Mouse (Mus musculus) CH12F3 (cell line): Measurements from ENCODE around the gene Cacng2.
"Not testable (repeated sequence)": the region's sequence is repeated elsewhere in the genome, so short reads cannot be mapped to it uniquely, and the experiment has no call there.

Source experiments
- in situ Hi-C: fragments of 300-500 bp; cut with MboI; formaldehyde crosslinking; loops from 2 replicates; pipeline ENCODE4 v1.14.3; 2020; ENCODE audit warnings: low sequenced_read_pairs

Cacng2 gene

GRCm38 (mm10) chr15:78026521-78026920, 93.3 kb downstream of the Cacng2 start:
- in situ Hi-C loops = no loop called here

DNA sequence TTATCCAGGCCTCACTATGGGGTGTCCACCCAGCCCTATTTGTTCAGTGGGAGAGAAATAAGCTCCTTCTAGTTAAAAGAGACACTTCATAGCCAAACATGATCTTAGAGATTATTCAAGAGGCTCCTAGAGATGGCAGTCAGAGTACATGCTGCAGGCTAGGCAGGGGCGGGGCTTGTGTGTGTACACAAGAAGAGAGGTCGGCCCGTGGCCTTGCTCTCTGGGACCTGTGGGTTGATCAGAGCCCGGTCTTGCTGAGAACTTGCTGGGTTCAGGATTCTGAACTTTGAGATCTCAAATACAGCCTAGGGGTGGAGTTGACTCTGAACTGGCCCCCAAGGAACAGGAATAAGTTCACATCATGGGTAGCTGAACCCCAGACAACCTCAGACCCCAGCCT, 95.6 kb downstream of the Cacng2 start:
- in situ Hi-C loops = no loop called here

GRCm38 (mm10) chr15:78014046-78014445, 105.8 kb downstream of the Cacng2 start:
- in situ Hi-C loops = no loop called here

DNA sequence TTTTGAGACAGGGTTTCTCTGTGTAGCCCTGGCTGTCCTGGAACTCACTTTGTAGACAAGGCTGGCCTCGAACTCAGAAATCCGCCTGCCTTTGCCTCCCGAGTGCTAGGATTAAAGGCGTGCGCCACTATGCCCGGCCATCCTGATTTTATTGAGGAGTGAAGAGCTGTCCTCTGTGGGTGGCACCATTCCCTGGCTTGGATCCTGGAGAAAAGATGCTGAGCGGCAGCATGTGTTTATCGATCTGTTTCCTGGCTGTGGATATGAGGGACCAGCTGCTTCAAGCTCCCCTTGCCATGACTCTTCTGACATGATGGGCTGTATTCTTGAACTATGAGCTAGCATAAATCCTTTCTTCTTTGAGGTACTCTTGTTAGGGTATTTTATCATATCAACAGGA, 111.6 kb downstream of the Cacng2 start:
- in situ Hi-C loops = not testable (repeated sequence)

GRCm38 (mm10) chr15:78003929-78004328, 115.9 kb downstream of the Cacng2 start:
- in situ Hi-C loops = no loop called here

DNA sequence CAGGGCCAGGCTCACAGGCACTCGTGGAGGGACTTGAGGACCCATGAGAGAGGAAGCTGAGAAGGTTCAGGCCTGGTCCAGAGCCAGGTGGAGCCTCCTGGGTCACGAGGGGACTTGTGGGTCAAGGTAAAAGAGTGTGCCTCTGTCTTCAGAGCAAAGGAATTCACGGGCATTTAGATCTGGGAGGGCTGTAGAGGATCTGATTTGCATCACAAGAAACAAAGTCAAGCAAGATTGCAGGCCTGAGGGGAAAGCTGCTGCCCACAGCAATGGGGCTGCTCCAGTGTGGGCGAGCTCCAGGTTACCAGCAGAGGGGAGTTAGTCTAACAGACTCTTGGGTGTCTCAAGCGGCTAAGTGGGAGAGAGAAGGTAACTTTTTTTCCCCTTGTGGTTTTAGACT, 118.4 kb downstream of the Cacng2 start:
- in situ Hi-C loops = no loop called here

DNA sequence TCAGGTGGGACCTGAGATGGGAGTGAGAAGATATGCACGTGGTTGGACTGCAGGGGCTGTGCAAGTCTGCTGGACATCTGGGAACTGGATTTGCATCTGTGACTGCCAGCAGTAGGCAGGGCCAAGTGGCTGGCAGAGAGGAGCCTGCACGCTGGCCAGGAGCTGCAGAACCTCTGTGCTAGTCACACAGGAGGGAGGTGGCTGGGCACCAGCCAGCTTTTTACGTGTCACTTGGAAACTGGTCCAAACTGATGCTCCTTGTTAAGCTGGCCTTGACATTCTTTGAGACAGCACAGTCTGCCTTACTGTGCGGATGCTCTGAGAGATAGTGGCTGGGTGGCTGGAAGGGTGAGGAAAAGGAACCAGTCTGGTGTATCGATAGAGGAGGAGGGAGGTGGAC, 131.3 kb downstream of the Cacng2 start:
- in situ Hi-C loops = no loop called here

- in situ Hi-C loops = no loop called here
Measured at GRCm38 (mm10) chr15:77983391-77983790, 136.4 kb downstream of the Cacng2 start.

DNA sequence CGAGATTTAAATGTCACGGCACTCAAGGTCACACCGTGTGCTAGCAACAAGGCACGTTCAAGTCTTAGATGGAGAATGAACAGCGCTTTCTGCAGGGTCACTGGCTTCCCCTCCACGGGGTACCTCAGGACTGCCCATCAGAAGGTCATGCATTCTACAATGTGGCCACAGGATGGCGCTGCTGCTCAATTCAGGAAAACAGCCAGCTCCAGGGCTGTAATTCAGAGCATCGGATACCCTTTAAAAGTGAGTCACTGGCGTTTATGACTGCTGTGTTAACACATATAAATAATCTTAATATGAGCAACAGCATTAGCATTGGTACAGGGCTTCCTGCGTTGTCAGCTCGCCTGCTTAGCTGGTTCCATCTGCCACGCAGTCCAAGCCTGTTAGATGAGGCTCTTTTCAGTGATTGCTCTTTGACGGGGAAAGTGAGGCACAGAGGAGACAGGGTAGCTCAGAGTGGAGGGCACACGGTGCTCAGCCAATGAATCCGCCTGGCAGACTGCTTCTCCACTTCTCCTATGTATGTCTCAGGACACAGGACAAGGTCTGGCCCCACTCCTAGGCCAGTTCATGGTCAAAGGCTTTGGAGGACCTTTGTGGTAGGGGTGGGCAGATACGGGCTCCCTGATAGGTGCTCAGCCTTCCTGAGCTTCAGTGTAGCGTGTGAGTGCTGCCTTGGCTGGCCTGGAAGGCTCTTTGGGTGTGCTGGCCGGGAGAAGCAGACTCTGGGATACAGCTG, 137.5 kb downstream of the Cacng2 start:
- in situ Hi-C loops = no loop called here

- in situ Hi-C loops = no loop called here
Measured at GRCm38 (mm10) chr15:77981181-77981680, 138.6 kb downstream of the Cacng2 start.

DNA sequence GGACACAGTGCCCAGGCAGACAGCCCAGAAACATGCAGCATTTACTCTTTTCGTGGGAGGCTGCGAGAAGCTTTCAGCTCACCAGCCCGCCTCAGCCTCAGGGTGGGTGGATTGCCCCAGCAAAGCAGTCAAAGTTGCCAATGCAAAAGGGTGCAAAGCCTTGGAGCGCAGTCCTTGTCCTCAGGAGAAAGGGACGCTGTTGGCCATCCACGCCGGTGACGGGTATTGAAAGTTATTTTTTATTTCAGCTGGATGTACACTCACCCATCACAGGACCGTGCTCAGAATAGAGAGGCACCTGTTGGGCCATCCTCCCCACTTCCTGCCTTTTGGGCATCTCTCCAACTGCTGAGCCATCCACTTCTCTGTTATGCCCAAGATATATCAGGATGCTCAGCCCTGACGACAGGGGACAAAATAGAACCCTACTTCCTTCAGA, 140.4 kb downstream of the Cacng2 start:
- in situ Hi-C loops = no loop called here

DNA sequence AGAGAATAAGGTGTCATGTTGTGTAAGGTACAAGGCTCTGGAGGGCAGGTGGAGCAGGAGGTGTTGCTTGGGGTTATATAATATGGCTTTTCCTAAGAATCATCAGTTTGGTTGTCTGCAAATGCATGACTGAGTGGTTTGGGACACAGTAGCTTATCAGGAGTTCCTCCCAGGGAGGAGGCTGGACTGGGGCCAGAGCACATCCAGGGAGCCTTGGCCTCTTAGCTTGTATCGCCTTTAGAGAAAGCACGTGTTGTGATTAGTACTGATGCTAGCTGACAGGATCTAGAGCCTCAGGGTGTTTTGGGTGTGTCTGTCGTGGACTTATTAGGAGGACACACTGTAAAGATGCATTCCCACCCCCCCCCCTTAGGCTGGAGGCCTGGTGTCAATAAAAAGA, 142.2 kb downstream of the Cacng2 start:
- in situ Hi-C loops = no loop called here

DNA sequence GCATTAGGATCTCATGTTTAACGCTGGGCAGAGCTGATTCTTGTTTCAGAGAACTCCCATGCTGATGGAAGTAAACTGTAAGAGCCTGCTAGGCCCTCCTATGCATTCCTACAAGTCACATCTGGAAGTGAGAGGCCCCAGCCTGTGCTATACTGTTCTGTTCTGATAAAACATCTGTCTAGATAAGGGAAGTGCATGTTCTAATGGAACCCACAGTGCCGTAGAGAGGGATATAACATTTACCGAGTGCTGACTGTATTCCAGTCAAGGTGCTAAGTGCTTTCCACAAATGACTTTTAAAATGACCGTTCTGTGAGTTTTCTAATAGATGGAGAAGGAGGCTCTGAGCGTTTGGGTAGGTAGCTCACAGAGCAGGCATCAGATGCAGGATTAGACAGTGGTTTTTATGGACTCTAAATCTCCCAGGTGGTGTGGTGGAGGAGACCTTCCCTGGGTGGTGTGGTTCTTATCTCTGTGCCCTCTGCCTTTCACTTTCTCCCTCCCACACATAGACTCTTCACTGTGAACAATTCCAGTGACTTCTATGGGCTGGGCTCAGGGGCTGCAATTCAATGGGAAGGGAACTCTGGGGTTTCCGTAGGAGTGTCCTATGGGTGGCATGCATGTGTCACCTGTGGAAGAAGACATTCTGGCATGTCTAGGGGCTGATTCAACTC, 145.5 kb downstream of the Cacng2 start:
- in situ Hi-C loops = no loop called here

GRCm38 (mm10) chr15:77970470-77971292, 149.1 kb downstream of the Cacng2 start, which contains the start of gene Eif3d:
TSS of gene Eif3d (minus strand) at chr15:77970813.
- in situ Hi-C loops = no loop called here

- in situ Hi-C loops = no loop called here
Measured at GRCm38 (mm10) chr15:77969940-77970469, 149.8 kb downstream of the Cacng2 start.

DNA sequence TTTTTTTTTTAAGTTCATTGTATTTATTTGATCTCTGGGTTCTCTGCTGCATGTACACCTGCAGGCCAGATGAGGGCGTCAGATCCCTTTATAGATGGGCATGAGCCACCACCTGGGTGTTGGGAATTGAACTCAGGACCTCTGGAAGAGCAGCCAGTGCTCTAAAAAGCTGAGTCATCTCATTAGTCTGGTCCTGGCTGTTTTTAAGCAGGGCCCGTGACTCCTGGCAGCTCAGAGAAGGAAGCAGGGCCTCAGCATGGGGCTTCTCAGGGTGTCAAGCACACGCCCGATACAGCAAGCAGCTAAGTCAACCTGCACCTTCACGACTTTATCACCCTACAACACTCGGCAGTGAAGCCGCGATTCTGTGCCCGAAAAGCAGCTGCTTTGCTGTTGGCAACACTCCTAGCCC, 154.7 kb downstream of the Cacng2 start:
- in situ Hi-C loops = no loop called here

- in situ Hi-C loops = no loop called here
Measured at GRCm38 (mm10) chr15:77962447-77962846, 157.4 kb downstream of the Cacng2 start.

DNA sequence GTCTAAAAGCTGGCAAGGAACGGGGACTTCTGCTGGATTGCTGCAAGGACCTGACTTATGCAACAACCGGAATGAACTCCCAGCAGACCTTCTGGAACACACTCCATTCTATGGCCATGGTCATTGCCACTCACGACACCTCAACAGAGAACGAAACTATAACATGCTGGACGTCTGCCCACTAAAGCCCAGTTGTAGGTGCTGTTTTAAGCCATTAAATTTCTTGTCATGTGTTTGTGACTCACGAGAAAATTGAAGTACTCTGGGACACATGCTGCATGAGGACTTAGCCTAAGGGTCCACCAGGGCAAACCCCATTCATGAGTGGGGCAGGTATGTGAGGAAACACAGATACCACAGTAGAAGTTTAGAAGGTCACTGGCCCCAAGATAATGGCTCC, 159.1 kb downstream of the Cacng2 start:
- in situ Hi-C loops = no loop called here

DNA sequence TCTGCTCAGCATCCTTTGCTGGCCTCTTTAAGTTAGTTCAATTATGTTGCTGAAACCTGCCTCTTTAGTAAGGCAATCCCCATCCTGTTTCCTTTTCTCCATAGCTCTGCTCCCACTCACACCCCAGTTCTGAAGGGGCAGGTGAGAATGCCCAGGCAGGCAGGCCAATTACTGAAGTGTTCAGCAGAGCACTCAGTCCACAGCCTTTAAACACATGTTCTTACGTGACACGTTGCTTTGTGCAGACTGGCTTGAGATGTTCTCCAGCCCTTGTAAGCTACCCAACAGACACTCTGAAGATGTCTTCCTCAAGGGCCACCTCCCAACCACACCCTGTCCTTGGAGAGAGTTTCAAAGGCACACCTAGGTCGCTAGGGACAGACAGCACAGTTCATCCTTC, 161.8 kb downstream of the Cacng2 start:
- in situ Hi-C loops = no loop called here

- in situ Hi-C loops = no loop called here
Measured at GRCm38 (mm10) chr15:77957625-77958024, 162.2 kb downstream of the Cacng2 start.

DNA sequence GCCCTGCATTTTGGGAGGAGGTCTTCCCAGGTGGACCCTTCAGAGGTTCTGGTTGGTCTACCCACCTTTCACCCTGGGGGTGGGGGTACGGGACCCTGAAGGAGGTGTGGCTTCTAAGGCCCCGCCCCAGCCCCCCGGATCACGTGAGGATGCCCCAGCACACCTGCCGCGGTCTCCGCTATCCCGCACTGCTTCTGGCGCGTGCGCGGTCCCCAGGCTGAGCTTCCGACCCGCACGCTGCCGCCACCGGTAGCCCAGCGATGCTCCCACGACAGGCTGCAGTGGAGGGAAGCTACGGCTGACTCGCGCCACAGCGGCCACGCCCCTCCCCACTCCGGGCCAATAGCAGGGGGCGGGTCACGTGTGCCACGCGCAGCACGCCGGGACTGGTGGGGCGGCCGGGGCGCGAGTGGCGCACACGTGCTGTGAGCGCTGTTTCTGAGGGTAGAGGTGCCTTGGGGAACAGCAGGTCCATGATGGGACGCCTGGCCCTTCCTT, 163.4 kb downstream of the Cacng2 start, which contains the start of gene Foxred2:
Gene Foxred2 (minus strand): TSS at position 319 of the 498 bp plus-strand sequence.
- in situ Hi-C loops = no loop called here
